ENCODE assay signal across 8 mouse cellular contexts in the genomic region with DNA sequence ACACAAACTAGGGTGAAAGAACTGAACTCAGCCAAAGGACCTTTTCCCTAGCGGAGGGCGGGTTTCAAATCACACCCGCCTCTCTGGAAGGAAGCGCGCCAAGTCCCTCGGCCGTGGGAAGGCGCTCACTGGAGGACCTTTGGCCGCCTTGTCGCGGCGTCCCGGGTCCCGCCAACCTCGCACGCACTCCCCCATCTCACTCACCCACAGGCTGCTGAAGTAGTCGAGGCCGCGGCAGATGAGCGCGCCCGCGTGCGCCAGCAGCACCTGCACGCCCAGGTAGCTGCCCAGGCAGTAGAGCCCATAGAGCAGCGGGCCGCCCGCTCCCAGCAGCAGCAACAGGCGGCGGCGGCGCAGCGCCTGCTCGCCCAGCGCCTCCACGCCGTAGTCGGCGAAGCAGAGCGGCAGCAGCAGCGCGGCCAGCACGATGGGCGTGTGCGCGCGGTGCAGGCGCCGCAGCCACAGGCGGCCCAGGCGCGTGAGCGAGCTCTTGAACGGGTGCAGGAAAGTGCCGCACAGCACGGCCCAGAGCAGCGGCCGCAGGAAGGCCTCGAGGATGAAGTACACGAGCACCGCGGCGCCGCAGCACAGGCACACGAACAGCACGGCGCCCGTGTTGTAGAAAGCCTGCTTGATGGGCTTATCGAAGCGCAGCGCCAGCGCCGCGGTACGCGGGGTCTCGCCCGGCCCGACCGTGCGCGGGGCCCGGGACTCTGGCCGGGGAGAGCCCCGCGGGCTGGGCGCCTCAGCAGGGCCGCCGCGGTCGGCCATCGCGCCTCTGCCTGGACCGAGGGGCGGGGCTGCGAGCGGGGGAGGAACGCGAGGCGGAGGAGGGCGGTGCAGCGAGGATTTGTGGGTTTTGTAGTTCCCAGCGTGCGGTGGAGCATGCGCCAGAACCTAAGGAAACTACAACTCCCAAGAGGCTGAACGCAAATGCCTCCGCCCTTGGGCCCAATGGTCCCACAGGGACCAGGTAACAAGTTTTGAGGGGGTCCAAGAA. TPM values are rescaled to one million over a fixed set of nuclear protein-coding genes. Genes with fewer than 3 reads are reported as not detected.
DNase-seq lines count a peak whose midpoint lies in the region; ATAC-seq and TF ChIP-seq lines count a peak whose summit lies in the region.

A gene (minus strand): TSS at position 797 of the 1,000 bp plus-strand sequence.

- TF ChIP-seq EP300 in ES-Bruce4 (IDR thresholded peaks at IDR 0.05; ENCODE audit: insufficient read depth, low read depth, low read length): no peak
- TF ChIP-seq EP300 in liver, postnatal 0 days (IDR thresholded peaks at IDR 0.05; ENCODE audit: low read depth): no peak

- no peak for TF ChIP-seq POLR2A in ES-Bruce4 (IDR thresholded peaks at IDR 0.05; ENCODE audit: insufficient read depth, low read length)

- H3K27ac ChIP-seq in ES-Bruce4 (ENCODE audit: insufficient read depth, low read length): no peak within 1 kb of the TSS; the same call in none of the 2 replicates
- H3K27ac ChIP-seq in forebrain, embryonic 13.5 days: peak within 1 kb of the TSS; percentile 82
- H3K27ac ChIP-seq in liver, postnatal 0 days (ENCODE audit: low read depth): peak within 1 kb of the TSS; percentile 85
- peak within 1 kb of the TSS; percentile 89 for H3K27ac ChIP-seq in neural tube, embryonic 14.5 days (ENCODE audit: low read depth, low read length)

- H3K4me2 ChIP-seq in forebrain, embryonic 13.5 days: peak within 1 kb of the TSS; percentile 94
- H3K4me2 ChIP-seq in liver, postnatal 0 days (ENCODE audit: low read depth, low read length): peak within 1 kb of the TSS; percentile 99
- peak within 1 kb of the TSS; percentile 95 for H3K4me2 ChIP-seq in neural tube, embryonic 14.5 days (ENCODE audit: low read depth, low read length)

- ATAC-seq in cerebellum, adult (ENCODE audit: insufficient number of reproducible peaks, low FRiP score, low TSS enrichment): peak; percentile 94
- ATAC-seq in forebrain, embryonic 13.5 days: peak; percentile 98
- ATAC-seq in liver, postnatal 0 days: peak; percentile 97
- peak; percentile 97 for ATAC-seq in neural tube, embryonic 14.5 days (ENCODE audit: low read depth)

- H3K4me3 ChIP-seq in ES-Bruce4 (ENCODE audit: low read depth, low read length): peak within 1 kb of the TSS; percentile 93
- peak within 1 kb of the TSS; percentile 87 for H3K4me3 ChIP-seq in forebrain, embryonic 13.5 days
- H3K4me3 ChIP-seq in liver, postnatal 0 days (ENCODE audit: low read depth, low read length): peak within 1 kb of the TSS; percentile 88
- H3K4me3 ChIP-seq in neural tube, embryonic 14.5 days (ENCODE audit: low read depth, low read length): peak within 1 kb of the TSS; percentile 77

- TF ChIP-seq CTCF in ES-Bruce4 (IDR thresholded peaks at IDR 0.05; ENCODE audit: low read depth, low read length): no peak
- no peak for TF ChIP-seq CTCF in liver, postnatal 0 days (IDR thresholded peaks at IDR 0.05; ENCODE audit: low read depth)

- WGBS in forebrain, embryonic 13.5 days: under 1% methylated on average over 94 of the region's 107 CpGs
- under 1% methylated on average over 106 of the region's 107 CpGs for WGBS in large intestine, adult 2 months
- under 1% methylated on average over 102 of the region's 107 CpGs for WGBS in liver, postnatal 0 days (ENCODE audit: insufficient replicate concordance)
- under 1% methylated on average over 93 of the region's 107 CpGs for WGBS in neural tube, embryonic 14.5 days

- intact Hi-C loops in heart, postnatal 10 days (cut with DNase I): loop anchor here (5.0 kb wide), 1 partner anchor 70 kb away; no protein-coding TSS in a partner anchor

- H3K4me1 ChIP-seq in ES-Bruce4 (ENCODE audit: control insufficient read depth, insufficient read depth, low read length): no peaks in the 10 kb centered on the region
- H3K4me1 ChIP-seq in forebrain, embryonic 13.5 days: peaks cover 38% of the 10 kb centered on the region
- H3K4me1 ChIP-seq in liver, postnatal 0 days (ENCODE audit: insufficient read depth): peaks cover 27% of the 10 kb centered on the region
- peaks cover 9% of the 10 kb centered on the region; the same call in 1 of the 2 replicates for H3K4me1 ChIP-seq in neural tube, embryonic 14.5 days (ENCODE audit: control insufficient read depth, insufficient read depth, low read length)

- H3K9ac ChIP-seq in ES-Bruce4 (ENCODE audit: low read depth, poor library complexity, severe bottlenecking): peak within 1 kb of the TSS; percentile 83
- peak within 1 kb of the TSS; percentile 86 for H3K9ac ChIP-seq in forebrain, embryonic 13.5 days
- peak within 1 kb of the TSS; percentile 68 for H3K9ac ChIP-seq in liver, postnatal 0 days (replicated peaks)
- peak within 1 kb of the TSS; percentile 80 for H3K9ac ChIP-seq in neural tube, embryonic 14.5 days (replicated peaks; ENCODE audit: low read depth, low read length)

- peaks cover 2% of the 10 kb centered on the region; the same call in 1 of the 2 replicates for H3K36me3 ChIP-seq in ES-Bruce4 (ENCODE audit: control insufficient read depth, insufficient read depth, low read length, poor library complexity, severe bottlenecking)
- H3K36me3 ChIP-seq in forebrain, embryonic 13.5 days (ENCODE audit: poor library complexity, severe bottlenecking): no peaks in the 10 kb centered on the region
- H3K36me3 ChIP-seq in liver, postnatal 0 days (replicated peaks; ENCODE audit: insufficient read depth, low read length): no peaks in the 10 kb centered on the region
- no peaks in the 10 kb centered on the region for H3K36me3 ChIP-seq in neural tube, embryonic 14.5 days (ENCODE audit: control insufficient read depth, insufficient read depth, low read length)

- H3K9me3 ChIP-seq in ES-Bruce4 (replicated peaks; ENCODE audit: control insufficient read depth, insufficient read depth, low read length, poor library complexity, severe bottlenecking): no peaks in the 10 kb centered on the region
- H3K9me3 ChIP-seq in forebrain, embryonic 13.5 days (replicated peaks): no peaks in the 10 kb centered on the region
- H3K9me3 ChIP-seq in liver, postnatal 0 days (ENCODE audit: low read length): no peaks in the 10 kb centered on the region
- H3K9me3 ChIP-seq in neural tube, embryonic 14.5 days (ENCODE audit: control insufficient read depth, low read length): no peaks in the 10 kb centered on the region

- peak; percentile 95 to 96 for DNase-seq in heart, postnatal 10 days
- peak; percentile 74 for DNase-seq in large intestine, adult 2 months (ENCODE audit: low read depth, low spot score)
- peak; percentile 94 for DNase-seq in liver, postnatal 0 days
- peak; percentile 97 for DNase-seq in testis, postnatal 10 days (ENCODE audit: low spot score)

- H3K27me3 ChIP-seq in ES-Bruce4 (ENCODE audit: control insufficient read depth, insufficient read depth, low read length, poor library complexity, severe bottlenecking): no peaks in the 10 kb centered on the region
- no peaks in the 10 kb centered on the region for H3K27me3 ChIP-seq in forebrain, embryonic 13.5 days
- H3K27me3 ChIP-seq in liver, postnatal 0 days (ENCODE audit: insufficient read depth, low read length): no peaks in the 10 kb centered on the region
- no peaks in the 10 kb centered on the region for H3K27me3 ChIP-seq in neural tube, embryonic 14.5 days (ENCODE audit: control insufficient read depth, insufficient read depth, low read length)

RNA-seq across cellular contexts. Expression of the gene that starts here (rescaled TPM):
- polyA plus RNA-seq in ES-Bruce4 (2011; ENCODE audit: insufficient read depth, insufficient read length, low read depth, missing spikeins): 60.6 and 61.9 TPM in 2 replicates
- 6.7 and 8.2 TPM in 2 replicates for polyA plus RNA-seq in forebrain, embryonic 13.5 days (2015; fragmentation: Nextera tagmentation; extraction: Ambion mirVana)
- 10 to 100 TPM; 62.1 to 72.7 TPM for total RNA-seq in heart, postnatal 10 days (2021)
- polyA plus RNA-seq in large intestine, adult 2 months (2012; rRNA removed): 4.2 and 8.8 TPM in 2 replicates
- polyA plus RNA-seq in liver, postnatal 0 days (2015; fragmentation: Nextera tagmentation; extraction: Ambion mirVana): 1.3 and 2.0 TPM in 2 replicates
- polyA plus RNA-seq in neural tube, embryonic 14.5 days (2014; fragmentation: Nextera tagmentation; extraction: Ambion mirVana): 9.3 and 11.0 TPM in 2 replicates
